Mouse (Mus musculus) heart, adult 8-10 months (tissue): ENCODE measurements around the gene Spty2d1. TPM values are rescaled to one million over a fixed set of nuclear protein-coding genes. Genes with fewer than 3 reads are reported as not detected.
A peak's percentile ranks its signal among the peaks of the same experiment; 100 is the strongest.
"Not testable (repeated sequence)": the region's sequence is repeated elsewhere in the genome, so short reads cannot be mapped to it uniquely, and the experiment has no call there.

Experiments used
- DNase-seq: peaks from one replicate; pipeline ENCODE4 v3.0.0; 2022; ENCODE audit warnings: low spot score
- total RNA-seq, 4 experiments: library from RNA; stranded (reverse); gene quantifications; 2 replicates each; pipeline ENCODE4 v1.2.4; 2022

The Spty2d1 gene
- 1 to 10 TPM; 5.7 to 6.4 (median 6.2) TPM for total RNA-seq

- peak; percentile 100 for DNase-seq
Measured at GRCm38 (mm10) chr7:47008168-47008993, at the start of gene Spty2d1. Spty2d1 (minus strand) TSS chr7:47008411.

GRCm38 (mm10) chr7:47056273-47056672 is 48.1 kb upstream of the Spty2d1 start:
- DNase-seq: no peak

DNA sequence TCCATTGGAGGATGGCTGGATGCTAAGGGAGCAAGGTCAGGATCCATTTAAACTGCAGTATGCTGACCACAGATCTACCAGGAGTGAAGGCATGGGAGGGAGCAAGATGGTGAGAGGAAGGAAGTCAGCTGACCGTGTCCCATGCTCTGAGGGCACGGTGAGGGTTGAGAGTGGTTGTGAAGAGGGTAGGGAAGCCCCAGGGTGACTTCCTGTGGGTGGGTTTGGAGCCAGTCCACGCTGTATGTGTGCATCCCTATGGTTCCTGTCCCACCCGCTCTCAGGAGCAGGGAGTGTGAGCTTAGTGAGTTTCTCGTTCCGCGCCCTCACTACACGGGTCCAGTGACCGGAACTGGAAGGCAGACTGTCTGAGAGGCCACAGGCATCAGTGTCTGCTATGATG is 47.5 kb upstream of the Spty2d1 start:
- peak; percentile 31 for DNase-seq

DNA sequence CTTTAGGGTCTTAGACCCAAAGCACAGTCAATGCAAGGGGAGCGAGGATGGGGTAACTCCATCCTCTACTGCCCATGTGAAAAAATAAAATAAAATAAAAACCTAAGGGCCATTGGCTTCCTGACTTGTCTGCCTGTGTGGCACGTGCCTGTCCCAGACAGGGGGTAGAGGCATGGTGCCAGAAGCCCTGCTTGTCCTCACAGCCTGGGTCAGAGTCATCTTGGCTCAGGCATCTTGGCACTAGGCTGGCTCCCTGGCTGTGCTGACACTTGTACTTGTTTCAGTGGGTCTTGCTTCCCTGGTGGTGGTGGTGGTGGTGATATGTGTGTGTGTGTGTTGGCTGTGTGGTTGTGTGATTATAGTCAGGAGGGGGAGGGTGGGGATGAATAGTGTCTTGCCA is 46.5 kb upstream of the Spty2d1 start:
- DNase-seq: peak; percentile 55

DNA sequence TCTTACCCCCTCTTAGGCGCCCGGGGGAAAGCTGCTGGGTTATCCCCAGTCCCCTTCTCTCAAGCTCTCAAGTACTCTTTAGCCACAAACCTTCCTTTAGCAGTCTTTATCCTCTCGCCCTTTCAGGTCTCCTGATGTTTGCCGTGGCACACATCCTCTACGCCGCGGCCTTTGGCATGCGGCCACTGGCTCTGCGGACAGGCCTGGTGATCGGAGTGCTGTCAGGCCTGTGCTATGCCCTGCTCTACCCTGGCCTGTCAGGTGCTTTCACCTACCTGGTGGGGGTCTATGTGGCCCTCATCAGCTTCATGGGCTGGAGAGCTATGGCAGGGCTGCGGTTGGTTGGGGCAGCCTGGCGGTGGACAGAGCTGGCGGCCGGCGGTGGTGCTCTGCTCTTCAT is 45.1 kb upstream of the Spty2d1 start:
- DNase-seq: no peak

DNA sequence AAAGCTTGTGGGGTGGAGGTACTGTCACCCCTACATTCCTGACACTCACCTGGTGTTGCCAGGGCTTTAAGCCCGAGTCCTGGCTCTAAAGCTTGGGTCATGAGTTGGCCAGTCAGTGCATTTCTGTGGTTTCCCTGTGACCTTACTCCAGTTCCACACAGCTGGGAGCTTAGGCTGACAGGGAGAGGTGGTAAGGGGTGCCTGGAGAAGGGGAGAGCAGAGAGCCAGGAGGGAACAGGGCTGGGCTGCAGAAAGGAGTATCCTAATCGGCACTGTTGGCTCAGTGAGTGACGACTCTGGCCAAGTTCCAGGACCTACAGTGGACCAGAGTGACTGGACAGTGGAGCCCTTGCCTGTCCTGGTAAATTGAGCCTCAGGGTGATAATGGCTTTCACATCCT is 44.1 kb upstream of the Spty2d1 start:
- peak; percentile 65 for DNase-seq

- DNase-seq: peak; percentile 67
Measured at GRCm38 (mm10) chr7:47051404-47052151, 43.4 kb upstream of the Spty2d1 start.

- DNase-seq: peak; percentile 58
Measured at GRCm38 (mm10) chr7:47050766-47051165, 42.6 kb upstream of the Spty2d1 start.

- peak; percentile 94 for DNase-seq
Measured at GRCm38 (mm10) chr7:47050366-47050765, 42.2 kb upstream of the Spty2d1 start, which contains the start of gene Tmem86a. Tmem86a (plus strand) TSS chr7:47050601.

DNA sequence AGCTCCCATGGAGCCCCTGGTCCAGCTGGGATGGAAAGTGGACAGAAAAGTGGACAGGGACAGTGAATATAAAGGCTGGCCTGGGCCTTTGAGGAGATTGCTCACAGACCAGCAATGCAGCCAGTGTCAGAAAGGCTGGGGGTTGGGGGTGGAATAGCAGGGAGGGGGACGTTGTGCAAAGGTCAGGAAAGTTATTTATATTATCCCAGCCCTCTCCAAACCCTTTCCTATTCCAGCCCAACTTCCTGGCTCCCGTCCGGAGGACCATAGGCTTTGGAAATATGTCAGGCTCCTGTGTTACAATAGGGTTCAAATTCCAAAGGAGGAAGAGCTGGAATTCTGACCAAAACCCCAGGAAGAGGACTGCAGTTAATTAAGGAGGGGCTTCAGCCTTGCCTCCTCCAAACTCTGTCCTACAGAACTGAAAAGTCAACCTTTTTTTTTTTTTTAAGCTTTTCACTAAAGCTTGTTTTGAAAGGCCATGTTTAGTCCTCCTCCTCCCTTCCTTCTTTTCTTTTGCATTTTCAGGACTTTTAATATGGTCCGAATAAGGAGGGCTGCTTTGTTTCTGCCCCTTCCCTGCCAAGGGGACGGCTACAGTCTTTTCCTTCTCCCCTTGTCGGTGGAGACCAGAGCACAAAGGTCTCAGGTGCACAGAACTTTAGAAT is 34.7 kb upstream of the Spty2d1 start:
- DNase-seq: no peak

DNA sequence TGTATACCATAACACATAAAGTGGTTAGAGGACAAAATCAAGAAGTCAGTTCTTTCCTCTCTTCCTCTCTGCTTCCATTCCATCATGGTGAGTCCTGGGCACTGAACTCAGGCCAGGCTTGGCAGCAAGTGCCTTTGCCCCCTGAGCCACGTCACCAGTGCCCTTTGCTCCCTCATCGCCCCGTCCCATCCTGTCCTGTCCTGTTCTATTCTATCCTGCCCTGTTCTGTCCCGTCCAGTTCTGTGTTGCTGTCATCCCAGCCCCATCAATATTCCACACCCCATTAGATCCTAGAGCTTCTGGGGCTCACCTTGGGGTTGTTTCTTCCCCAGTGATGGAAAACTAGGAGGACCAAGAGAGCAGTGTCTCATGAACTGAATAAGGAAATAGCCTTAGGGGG is 33.9 kb upstream of the Spty2d1 start:
- no peak for DNase-seq

- DNase-seq: no peak
Measured at GRCm38 (mm10) chr7:47041706-47042105, 33.5 kb upstream of the Spty2d1 start.

DNA sequence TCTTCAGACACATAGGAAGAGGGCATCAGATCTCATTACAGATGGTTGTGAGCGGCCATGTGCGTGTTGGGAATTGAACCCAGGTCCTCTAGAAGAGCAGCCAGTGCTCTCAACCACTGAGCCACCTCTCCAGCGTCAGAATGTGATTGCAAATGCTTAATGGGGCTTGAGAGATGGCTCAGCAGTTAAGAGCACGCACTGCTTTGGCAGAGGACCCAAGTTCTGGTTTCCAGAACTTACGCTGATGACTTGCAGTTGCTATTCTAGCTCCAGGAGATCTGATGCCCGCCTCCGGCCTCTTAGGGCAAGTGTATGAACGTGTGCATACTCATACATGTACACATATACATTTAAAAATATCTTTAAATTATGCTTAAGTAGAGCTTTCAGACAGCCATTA is 27.2 kb upstream of the Spty2d1 start:
- DNase-seq: no peak

GRCm38 (mm10) chr7:47034785-47035384 is 26.7 kb upstream of the Spty2d1 start:
- no peak for DNase-seq

GRCm38 (mm10) chr7:47031371-47031770 is 23.2 kb upstream of the Spty2d1 start:
- no peak for DNase-seq

DNA sequence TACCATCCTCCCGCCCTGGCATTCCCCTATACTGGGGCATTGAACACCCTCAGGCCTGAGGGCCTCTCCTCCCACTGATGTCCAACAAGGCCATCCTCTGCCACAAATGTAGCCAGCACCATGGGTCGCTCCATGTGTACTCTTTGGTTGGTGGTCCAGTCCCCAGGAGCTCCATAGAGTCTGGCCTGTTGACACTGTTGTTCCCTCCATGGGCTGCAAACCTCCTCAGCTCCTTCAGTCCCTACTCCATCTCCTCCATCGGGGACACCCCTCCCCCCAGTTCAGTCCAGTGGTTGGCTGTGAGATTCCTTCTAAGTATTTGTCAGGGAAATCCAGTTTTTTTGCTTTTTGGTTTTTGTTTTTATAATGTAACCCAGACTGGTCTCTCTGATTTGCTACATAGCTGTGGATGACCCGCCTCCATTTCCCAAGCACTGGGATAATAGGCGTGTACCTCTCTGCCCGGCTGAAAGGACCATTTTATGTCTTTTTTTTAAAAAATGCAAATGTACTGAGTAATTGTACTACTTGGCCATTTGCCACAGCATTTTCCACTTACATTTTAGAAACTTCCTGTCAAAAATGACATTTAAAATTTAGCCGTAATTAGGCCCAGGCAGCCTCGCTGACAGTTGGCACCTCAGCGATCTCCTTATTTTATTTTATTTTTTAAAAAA is 22.4 kb upstream of the Spty2d1 start:
- no peak for DNase-seq

DNA sequence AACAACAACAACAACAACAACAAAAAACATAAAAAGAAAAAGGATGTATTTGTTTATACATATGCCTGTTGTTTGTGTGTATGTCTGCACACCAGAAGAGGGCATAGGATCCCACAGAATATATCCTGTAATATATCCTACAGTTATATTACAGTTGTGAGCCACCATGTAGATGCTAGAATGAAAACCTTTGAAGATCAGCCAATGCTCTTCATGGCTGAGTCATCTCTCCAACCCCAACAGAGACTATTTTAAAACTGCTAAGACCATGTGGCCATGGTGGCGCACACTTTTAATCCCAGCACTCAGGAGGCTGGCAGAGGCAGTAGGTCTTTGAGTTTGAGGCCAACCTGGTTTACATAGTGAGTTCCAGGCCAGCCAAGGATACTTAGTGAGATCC is 19.3 kb upstream of the Spty2d1 start:
- no peak for DNase-seq

GRCm38 (mm10) chr7:47026899-47027298 is 18.7 kb upstream of the Spty2d1 start:
- not testable (repeated sequence) for DNase-seq

DNA sequence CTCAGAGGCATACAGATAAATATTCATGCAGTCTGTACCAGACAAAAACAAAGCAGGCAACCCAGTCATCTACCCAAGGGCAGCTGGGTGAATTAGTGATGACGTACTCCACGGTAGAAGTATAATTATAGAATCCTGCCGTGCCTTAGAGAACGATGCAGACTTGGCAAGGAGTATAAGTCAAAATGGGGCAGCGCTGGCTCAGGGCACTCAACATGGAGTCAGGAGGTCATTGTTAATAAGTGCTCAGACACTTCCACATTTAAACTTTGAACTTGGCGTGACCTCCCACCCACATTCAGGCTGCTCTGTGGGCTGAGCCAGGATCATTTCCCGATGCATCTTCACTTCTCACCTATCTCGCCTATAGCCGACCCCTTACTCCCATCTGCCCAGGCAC is 17.2 kb upstream of the Spty2d1 start:
- DNase-seq: no peak

DNA sequence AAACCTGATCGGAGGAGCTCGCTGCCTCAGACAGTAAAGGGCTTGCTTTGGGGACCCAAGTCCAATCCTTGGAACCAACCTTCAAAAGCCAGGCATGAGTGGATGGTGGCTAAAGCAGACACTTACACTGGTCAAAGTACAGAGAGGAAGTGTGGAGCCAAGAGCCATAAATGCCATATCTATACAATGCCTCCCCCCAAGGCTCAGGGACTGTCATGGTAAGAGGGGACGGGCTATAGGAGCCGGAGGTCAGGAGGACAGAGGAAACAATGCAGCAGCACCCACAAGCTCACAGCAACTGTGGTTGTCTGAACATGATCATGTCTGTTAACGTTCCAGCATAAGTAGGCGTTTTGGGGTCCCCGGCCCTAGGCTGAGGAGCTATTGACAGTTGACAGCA is 16.2 kb upstream of the Spty2d1 start:
- DNase-seq: no peak

- peak; percentile 89 for DNase-seq
Measured at GRCm38 (mm10) chr7:47023530-47023929, 15.3 kb upstream of the Spty2d1 start.
